Mouse (Mus musculus) MEL (cell line): ENCODE measurements at regions not wholly inside any gene's neighbourhood (a gene's known extent, or its start where the extent isn't known, plus 50 kb on each side); places are given as distances from the start of the nearest gene placed in this dataset.

Experiments
- DNase-seq: peaks from one replicate; pipeline ENCODE4 v3.0.0; 2011; ENCODE audit warnings: low read depth, low spot score
- H3K27ac ChIP-seq: 2 replicates; pipeline ENCODE4 v1.5.1; 2012; ENCODE audit warnings: low read depth, mild to moderate bottlenecking, control low read depth, low read length, moderate library complexity; ENCODE audit not compliant: control insufficient read depth
- H3K27me3 ChIP-seq, 2 experiments: fragments of 150-350 bp in 1 of 2; sonication (generic) in 1 of 2; 2 replicates each; pipeline ENCODE4 v1.6.1; 2012; ENCODE audit warnings: low read length in 2 of 2, mild to moderate bottlenecking in 2 of 2, improper control_type of control experiment in 1 of 2, moderate library complexity in 1 of 2; ENCODE audit not compliant: insufficient read depth in 2 of 2, control insufficient read depth in 1 of 2
- H3K36me3 ChIP-seq, 2 experiments: 2 replicates each; pipeline ENCODE4 v1.6.1; 2012 to 2014; ENCODE audit warnings: low read length in 2 of 2, improper control_type of control experiment in 1 of 2, inconsistent platforms in 1 of 2, mild to moderate bottlenecking in 1 of 2; ENCODE audit not compliant: insufficient read depth in 2 of 2, control insufficient read depth in 1 of 2
- H3K4me1 ChIP-seq, 2 experiments: fragments of 150-350 bp in 1 of 2; sonication (generic) in 1 of 2; 2 replicates each; pipeline ENCODE4 v1.6.1; 2012; ENCODE audit warnings: low read length in 2 of 2, improper control_type of control experiment in 1 of 2, mild to moderate bottlenecking in 1 of 2; ENCODE audit not compliant: insufficient read depth in 2 of 2, control insufficient read depth in 1 of 2
- H3K4me3 ChIP-seq, 2 experiments: fragments of 150-350 bp in 1 of 2; sonication (generic) in 1 of 2; 2 replicates each; pipeline ENCODE4 v1.5.1; 2012; ENCODE audit warnings: low read depth in 2 of 2, low read length in 2 of 2, mild to moderate bottlenecking in 2 of 2, moderate library complexity in 2 of 2, control low read depth in 1 of 2, improper control_type of control experiment in 1 of 2; ENCODE audit not compliant: control insufficient read depth in 1 of 2, insufficient read depth in 1 of 2
- H3K79me2 ChIP-seq: 2 replicates; pipeline ENCODE4 v1.6.1; 2012; ENCODE audit warnings: mild to moderate bottlenecking, low read length, moderate library complexity; ENCODE audit not compliant: control insufficient read depth, poor library complexity, insufficient read depth
- H3K9ac ChIP-seq: 2 replicates; pipeline ENCODE4 v1.6.1; 2012; ENCODE audit warnings: low read depth, mild to moderate bottlenecking, control low read depth, low read length, moderate library complexity; ENCODE audit not compliant: control insufficient read depth, poor library complexity, severe bottlenecking
- H3K9me3 ChIP-seq: fragments of 150-350 bp; sonication (generic); replicated peaks from 2 replicates; pipeline ENCODE4 v1.6.1; 2012; ENCODE audit warnings: mild to moderate bottlenecking, low read length, improper control_type of control experiment, moderate library complexity; ENCODE audit not compliant: insufficient read depth
- CHD2 ChIP-seq: IDR thresholded peaks from 2 replicates; pipeline ENCODE4 v1.6.1; 2011; ENCODE audit warnings: low read length, improper control_type of control experiment
- CTCF ChIP-seq, 3 experiments: IDR thresholded peaks in 2 of 3; conservative IDR thresholded peaks in 1 of 3; 2 replicates each; pipeline ENCODE4 v1.5.1; 2011 to 2012; ENCODE audit warnings: low read length in 3 of 3, low read depth in 2 of 3, mild to moderate bottlenecking in 2 of 3, improper control_type of control experiment in 1 of 3, inconsistent platforms in 1 of 3, mixed read lengths in 1 of 3, moderate library complexity in 1 of 3; ENCODE audit not compliant: control insufficient read depth in 1 of 3, insufficient read depth in 1 of 3, poor library complexity in 1 of 3, severe bottlenecking in 1 of 3
- E2F4 ChIP-seq: IDR thresholded peaks from 2 replicates; pipeline ENCODE4 v1.6.1; 2011; ENCODE audit warnings: low read depth, low read length, improper control_type of control experiment, borderline replicate concordance
- ETS1 ChIP-seq: IDR thresholded peaks from 2 replicates; pipeline ENCODE4 v1.6.1; 2012; ENCODE audit warnings: low read depth, mild to moderate bottlenecking, inconsistent platforms, low read length, improper control_type of control experiment, moderate library complexity
- GABPA ChIP-seq: IDR thresholded peaks from 2 replicates; pipeline ENCODE4 v1.6.1; 2012; ENCODE audit warnings: low read depth, mild to moderate bottlenecking, inconsistent platforms, low read length, improper control_type of control experiment, moderate library complexity
- KAT2A ChIP-seq: conservative IDR thresholded peaks from 2 replicates; pipeline ENCODE4 v1.6.1; 2012; ENCODE audit warnings: low read depth, low read length, improper control_type of control experiment, inconsistent platforms
- MAFK ChIP-seq: IDR thresholded peaks from 2 replicates; pipeline ENCODE4 v1.6.1; 2011; ENCODE audit warnings: low read depth, mild to moderate bottlenecking, low read length, improper control_type of control experiment, borderline replicate concordance
- MAX ChIP-seq: IDR thresholded peaks from 2 replicates; pipeline ENCODE4 v1.6.1; 2011; ENCODE audit warnings: low read length, improper control_type of control experiment
- MEF2A ChIP-seq: IDR thresholded peaks from 2 replicates; pipeline ENCODE4 v1.6.1; 2014; ENCODE audit warnings: low read depth, mild to moderate bottlenecking, inconsistent platforms, low read length, improper control_type of control experiment; ENCODE audit not compliant: poor library complexity, insufficient replicate concordance, severe bottlenecking; ENCODE audit errors: extremely low read depth
- MXI1 ChIP-seq: IDR thresholded peaks from 2 replicates; pipeline ENCODE4 v1.6.1; 2011; ENCODE audit warnings: mild to moderate bottlenecking, low read depth, low read length, improper control_type of control experiment
- MYC ChIP-seq: IDR thresholded peaks from 2 replicates; pipeline ENCODE4 v1.6.1; 2011; ENCODE audit warnings: low read depth, mild to moderate bottlenecking, low read length, improper control_type of control experiment, moderate library complexity
- POLR2AphosphoS2 ChIP-seq: IDR thresholded peaks from 2 replicates; pipeline ENCODE4 v1.6.1; 2011; ENCODE audit warnings: low read length, improper control_type of control experiment
- POLR2AphosphoS5 ChIP-seq: IDR thresholded peaks from 2 replicates; pipeline ENCODE4 v1.6.1; 2012; ENCODE audit warnings: low read depth, borderline replicate concordance, mild to moderate bottlenecking, inconsistent platforms, low read length, moderate library complexity, mixed read lengths
- TBP ChIP-seq: IDR thresholded peaks from 2 replicates; pipeline ENCODE4 v1.8.0; 2011; ENCODE audit warnings: low read depth, low read length, improper control_type of control experiment
- UBTF ChIP-seq: IDR thresholded peaks from 2 replicates; pipeline ENCODE4 v1.6.1; 2012; ENCODE audit warnings: low read depth, mild to moderate bottlenecking, inconsistent platforms, low read length, improper control_type of control experiment, moderate library complexity, borderline replicate concordance; ENCODE audit not compliant: insufficient read depth
- USF2 ChIP-seq, 2 experiments: IDR thresholded peaks; 2 replicates each; pipeline ENCODE4 v1.6.1; 2011 to 2012; ENCODE audit warnings: improper control_type of control experiment in 2 of 2, low read length in 2 of 2, borderline replicate concordance in 1 of 2, inconsistent platforms in 1 of 2, low read depth in 1 of 2, mild to moderate bottlenecking in 1 of 2; ENCODE audit not compliant: insufficient read depth in 1 of 2
- ZKSCAN1 ChIP-seq: IDR thresholded peaks from 2 replicates; pipeline ENCODE4 v1.6.1; 2012; ENCODE audit warnings: low read depth, mild to moderate bottlenecking, inconsistent platforms, low read length, improper control_type of control experiment, moderate library complexity

DNA sequence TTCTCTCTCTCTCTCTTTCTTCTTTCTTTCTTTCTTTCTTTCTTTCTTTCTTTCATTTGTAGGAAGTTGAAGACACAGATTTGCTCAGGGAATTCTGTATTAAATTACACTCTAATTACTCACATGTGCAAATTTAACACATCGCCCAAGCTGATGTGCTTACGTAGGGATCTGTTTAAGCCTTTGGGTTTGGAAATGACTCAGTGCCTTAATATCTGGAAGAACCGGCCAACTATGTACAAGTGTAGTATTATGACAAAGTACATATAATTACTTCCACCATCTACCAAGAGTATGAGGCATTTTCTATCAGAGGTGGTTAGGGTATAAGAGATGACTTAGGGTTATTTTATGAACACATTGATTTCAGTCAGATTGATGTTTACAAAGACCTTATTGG, 217.8 kb upstream of the Dkk2 start:
- Histone ChIP-seq H3K27ac (no peak overlapping the region), H3K9ac (no peak overlapping the region), H3K9me3 (no peaks in the 10 kb centered on the region), H3K4me3 (no peak overlapping the region), H3K4me1 (no peaks in the 10 kb centered on the region), H3K79me2 (no peaks in the 10 kb centered on the region), H3K36me3 (no peaks in the 10 kb centered on the region), H3K27me3 (no peaks in the 10 kb centered on the region)
- DNase-seq = no peak
- TF ChIP-seq UBTF = no peak
- TF ChIP-seq CHD2 = no peak
- TF ChIP-seq MAFK = no peak
- no peak for TF ChIP-seq E2F4
- TF ChIP-seq MXI1 = no peak
- no peak for TF ChIP-seq POLR2AphosphoS5
- TF ChIP-seq MAX = no peak
- no peak for TF ChIP-seq POLR2AphosphoS2
- TF ChIP-seq GABPA = no peak
- no peak for TF ChIP-seq CTCF (IDR thresholded peaks at IDR 0.05 in 2 of 3, conservative IDR thresholded peaks at IDR 0.05 in 1 of 3; ENCODE audit: control insufficient read depth in 1 of 3, insufficient read depth in 1 of 3, low read depth in 2 of 3, low read length in 3 of 3, poor library complexity in 1 of 3, severe bottlenecking in 1 of 3)
- TF ChIP-seq MYC = no peak
- TF ChIP-seq KAT2A = no peak
- TF ChIP-seq ETS1 = no peak
- TF ChIP-seq ZKSCAN1 = no peak

DNA sequence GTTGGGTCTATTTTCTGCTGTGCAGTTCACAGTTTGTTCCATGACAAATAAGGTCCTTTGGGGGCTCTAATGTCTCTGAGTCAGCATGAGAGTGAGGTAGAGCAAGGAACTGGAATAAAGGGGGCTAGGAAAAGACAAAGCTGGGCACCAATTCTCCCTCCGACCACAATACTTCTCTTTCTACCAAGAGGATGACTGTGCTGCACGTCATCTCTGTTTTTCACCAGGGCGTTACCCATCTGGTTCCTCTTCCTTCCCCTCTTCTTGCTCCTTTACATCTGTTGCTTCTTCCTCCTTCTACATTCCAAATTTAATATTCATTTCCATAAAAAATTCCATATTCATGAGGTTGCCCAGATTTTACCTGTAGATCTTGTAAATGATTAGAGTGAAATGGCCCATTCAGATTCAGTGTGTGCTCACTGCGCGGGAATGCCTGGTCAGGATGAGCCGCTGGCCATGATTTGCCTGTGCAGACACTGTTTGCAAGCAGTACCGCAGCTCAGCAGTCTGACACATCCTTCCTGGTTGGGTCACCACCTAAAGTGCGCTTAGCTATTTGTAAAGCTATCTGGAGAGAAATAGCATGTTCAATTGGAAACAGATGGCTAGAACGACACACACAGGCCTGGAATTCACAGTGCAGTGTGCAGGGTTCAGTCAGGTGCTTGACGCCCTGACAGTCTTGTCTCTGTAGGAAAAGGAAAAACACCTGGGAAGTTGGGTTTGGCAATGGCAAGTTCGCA, 216.7 kb upstream of the Dkk2 start:
- no peaks in the 10 kb centered on the region for H3K36me3 ChIP-seq
- no peaks in the 10 kb centered on the region for H3K9me3 ChIP-seq
- no peaks in the 10 kb centered on the region for H3K27me3 ChIP-seq
- TF ChIP-seq E2F4 (no peak), TBP (no peak), CTCF (IDR thresholded peaks at IDR 0.05 in 2 of 3, conservative IDR thresholded peaks at IDR 0.05 in 1 of 3; ENCODE audit: control insufficient read depth in 1 of 3, insufficient read depth in 1 of 3, low read depth in 2 of 3, low read length in 3 of 3, poor library complexity in 1 of 3, severe bottlenecking in 1 of 3) (no peak), POLR2AphosphoS5 (no peak), USF2 (IDR thresholded peaks at IDR 0.05; ENCODE audit: borderline replicate concordance in 1 of 2, insufficient read depth in 1 of 2, low read depth in 1 of 2, low read length in 2 of 2) (no peak), MEF2A (no peak)
- no peak overlapping the region for H3K4me3 ChIP-seq
- no peak overlapping the region for H3K27ac ChIP-seq
- H3K79me2 ChIP-seq = no peaks in the 10 kb centered on the region
- no peak overlapping the region for H3K9ac ChIP-seq
- DNase-seq = no peak
- no peaks in the 10 kb centered on the region for H3K4me1 ChIP-seq
